Mouse (Mus musculus) liver, postnatal 0 days (tissue): ENCODE results near the gene Chrne. TPM values are rescaled to one million over a fixed set of nuclear protein-coding genes. Genes with fewer than 3 reads are reported as not detected.
A peak's percentile ranks its signal among the peaks of the same experiment; 100 is the strongest.

Source experiments
- ATAC-seq: fragments of 200-750 bp; cut with Nextera tagmentation; 2 replicates; pipeline ENCODE4 v1.8.0; 2017; ENCODE audit warnings: mild to moderate bottlenecking, moderate library complexity
- DNase-seq: peaks from one replicate; pipeline ENCODE4 v3.0.0-alpha.2; 2016
- H3K27ac ChIP-seq: fragments of 300-500 bp; sonication (generic); 2 replicates; pipeline ENCODE4 v1.5.1; 2014; ENCODE audit warnings: antibody characterized with exemption, moderate library complexity, mild to moderate bottlenecking, low read depth
- H3K27me3 ChIP-seq: fragments of 300-500 bp; sonication (generic); 2 replicates; pipeline ENCODE4 v1.6.1; 2014; ENCODE audit warnings: low read length, control low read depth, mixed read lengths; ENCODE audit not compliant: insufficient read depth
- H3K36me3 ChIP-seq: fragments of 300-500 bp; sonication (generic); replicated peaks from 2 replicates; pipeline ENCODE4 v1.6.1; 2014; ENCODE audit warnings: mild to moderate bottlenecking, control low read depth, low read length, moderate library complexity, mixed read lengths; ENCODE audit not compliant: insufficient read depth
- H3K4me1 ChIP-seq: fragments of 300-500 bp; sonication (generic); 2 replicates; pipeline ENCODE4 v1.6.1; 2014; ENCODE audit warnings: antibody characterized with exemption, mild to moderate bottlenecking, control low read depth; ENCODE audit not compliant: insufficient read depth
- H3K4me2 ChIP-seq: fragments of 300-500 bp; sonication (generic); 2 replicates; pipeline ENCODE4 v1.6.1; 2014; ENCODE audit warnings: low read depth, mild to moderate bottlenecking, low read length, moderate library complexity, mixed read lengths
- H3K4me3 ChIP-seq: fragments of 300-500 bp; sonication (generic); 2 replicates; pipeline ENCODE4 v1.5.1; 2014; ENCODE audit warnings: low read depth, low read length
- H3K9ac ChIP-seq: fragments of 300-500 bp; sonication (generic); replicated peaks from 2 replicates; pipeline ENCODE4 v1.6.1; 2014; ENCODE audit warnings: mild to moderate bottlenecking, moderate library complexity
- H3K9me3 ChIP-seq: fragments of 300-500 bp; sonication (generic); 2 replicates; pipeline ENCODE4 v1.6.1; 2016; ENCODE audit warnings: mild to moderate bottlenecking, control low read depth, low read length, mixed read lengths
- CTCF ChIP-seq: sonication (generic); IDR thresholded peaks from 2 replicates; pipeline ENCODE4 v1.5.1; 2016; ENCODE audit warnings: antibody characterized with exemption, low read depth
- EP300 ChIP-seq: IDR thresholded peaks from 2 replicates; pipeline ENCODE4 v1.6.1; 2016; ENCODE audit warnings: antibody characterized with exemption, low read depth, mild to moderate bottlenecking
- WGBS: fragments of 180-500 bp; shearing (Covaris S2); extraction: QIAGEN DNeasy Blood & Tissue Kit; methylation state at CpG from one replicate; pipeline ENCODE4 v1.1.7; 2014; ENCODE audit not compliant: insufficient replicate concordance; 5-methylcytosine and 5-hydroxymethylcytosine counted together
- polyA plus RNA-seq: library from polyadenylated mRNA; unstranded; fragments of >200 nt; fragmentation: Nextera tagmentation; extraction: Ambion mirVana; gene quantifications from 2 replicates; pipeline ENCODE4 v1.2.1, GENCODE M21; 2015

Chrne gene
- 0.19 TPM in 1 of 2 replicates, not detected in the other for polyA plus RNA-seq

DNA sequence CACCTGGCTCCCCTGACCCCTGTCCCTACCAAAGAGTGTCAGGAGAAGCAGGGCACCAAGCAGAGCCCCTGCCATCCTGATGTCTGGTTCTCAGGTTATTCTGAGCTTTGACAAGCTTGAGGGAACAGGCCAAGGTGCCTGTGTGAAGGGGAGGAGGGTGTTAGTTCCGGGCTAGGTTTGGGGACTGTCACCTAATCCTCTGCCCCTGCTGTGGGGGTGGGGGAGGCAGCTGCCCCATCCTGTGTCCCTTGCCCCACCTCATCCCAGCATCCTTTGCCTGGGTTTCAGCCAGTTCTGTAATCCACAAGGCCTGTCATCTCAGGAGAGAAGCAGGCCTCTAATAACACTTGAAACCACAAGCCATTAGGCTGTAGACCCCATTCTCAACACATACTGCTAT lies at the start of gene Chrne:
Gene Chrne (minus strand): TSS at position 116 of the 400 bp plus-strand sequence.
- Histone ChIP-seq H3K9ac (no peak within 1 kb of the TSS), H3K27ac (no peak within 1 kb of the TSS), H3K4me1 (peaks cover 14% of the 10 kb centered on the region), H3K4me3 (no peak within 1 kb of the TSS), H3K36me3 (no peaks in the 10 kb centered on the region), H3K9me3 (no peaks in the 10 kb centered on the region), H3K27me3 (no peaks in the 10 kb centered on the region), H3K4me2 (no peak within 1 kb of the TSS)
- no peak for DNase-seq
- TF ChIP-seq EP300 (no peak), CTCF (no peak)
- WGBS: 65% methylated on average over 1 of the region's 1 CpGs
- no peak for ATAC-seq

DNA sequence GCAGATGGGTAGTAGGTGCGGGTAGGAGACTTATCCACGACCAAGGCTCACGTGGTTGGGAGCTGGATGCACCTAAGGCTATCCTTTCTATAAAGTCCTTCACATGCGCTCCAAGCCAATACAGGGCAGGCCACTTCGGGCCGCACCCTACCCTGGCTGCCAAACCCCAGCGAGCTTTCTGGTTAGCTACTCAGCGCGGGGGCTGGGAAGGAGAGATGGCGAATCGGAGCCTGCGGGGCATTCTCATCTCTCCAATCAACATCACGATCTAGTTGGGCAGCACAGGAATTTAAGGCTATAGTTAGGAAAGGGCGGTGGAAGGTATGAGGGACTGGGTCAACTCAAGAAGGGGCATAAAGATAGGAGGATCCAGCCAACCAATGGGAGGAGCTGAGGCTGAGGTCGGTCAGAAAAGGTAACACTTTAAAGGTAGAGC lies 49.3 kb upstream of the Chrne start:
- no peak for TF ChIP-seq CTCF
- no peak for TF ChIP-seq EP300
- Histone ChIP-seq H3K4me1 (peaks cover 24% of the 10 kb centered on the region), H3K4me3 (peak overlapping the region; percentile 69), H3K4me2 (peak overlapping the region; percentile 98), H3K36me3 (peaks cover 28% of the 10 kb centered on the region), H3K9me3 (no peaks in the 10 kb centered on the region), H3K27me3 (no peaks in the 10 kb centered on the region), H3K9ac (peak overlapping the region; percentile 41), H3K27ac (peak overlapping the region; percentile 82)
- 1% methylated on average over 15 of the region's 15 CpGs for WGBS
- ATAC-seq: peak; percentile 57
- DNase-seq: peak; percentile 77

DNA sequence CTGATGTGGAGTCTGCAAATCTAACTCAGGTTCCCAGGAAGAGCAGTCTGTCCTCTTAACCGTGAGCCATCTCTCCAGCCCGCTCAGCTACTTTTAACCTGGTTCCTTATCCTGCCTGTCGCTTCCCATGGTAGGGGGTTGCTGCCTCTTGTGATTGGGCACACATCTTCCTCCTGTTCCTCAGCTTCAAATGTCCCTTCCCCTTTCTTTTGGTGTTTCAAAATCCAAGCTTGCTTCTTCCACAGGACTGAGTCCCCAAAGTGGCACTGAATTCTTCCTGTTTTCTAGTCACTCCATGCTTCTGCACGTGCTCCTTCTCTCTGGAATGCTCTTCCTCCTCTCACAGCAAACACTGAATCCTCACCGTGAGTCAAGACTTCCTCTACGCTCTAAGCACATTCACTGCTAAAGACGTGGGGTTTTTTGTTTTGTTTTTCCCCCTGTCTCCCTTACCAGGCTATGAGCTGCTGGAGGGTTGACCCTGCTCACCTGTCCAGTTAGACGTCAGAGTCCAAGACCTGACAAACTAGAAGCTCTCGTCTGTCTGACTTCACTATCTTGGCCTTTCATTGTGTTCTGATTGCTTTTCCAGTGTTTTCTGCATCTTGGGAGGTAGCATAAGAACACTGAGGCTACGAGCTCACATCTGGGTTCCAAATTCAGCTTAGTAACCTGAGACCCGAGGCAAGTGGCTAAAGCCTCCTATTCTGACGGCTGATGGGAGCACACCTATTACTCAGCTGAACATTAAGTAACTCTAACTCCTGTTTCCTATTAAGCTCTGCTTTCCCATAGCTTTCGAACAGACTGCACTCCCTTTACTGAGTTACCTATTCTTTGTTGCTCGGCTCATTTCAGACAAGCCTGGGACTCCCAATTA lies 48.5 kb upstream of the Chrne start:
- Histone ChIP-seq H3K36me3 (peaks cover 36% of the 10 kb centered on the region), H3K4me1 (peaks cover 24% of the 10 kb centered on the region), H3K9ac (peak overlapping the region; percentile 41), H3K27me3 (no peaks in the 10 kb centered on the region), H3K27ac (peak overlapping the region; percentile 82), H3K4me2 (peak overlapping the region; percentile 98), H3K4me3 (peak overlapping the region; percentile 69), H3K9me3 (no peaks in the 10 kb centered on the region)
- DNase-seq (no peak), ATAC-seq (no peak)
- TF ChIP-seq EP300 (no peak), CTCF (no peak)
- 57% methylated on average over 14 of the region's 14 CpGs for WGBS

DNA sequence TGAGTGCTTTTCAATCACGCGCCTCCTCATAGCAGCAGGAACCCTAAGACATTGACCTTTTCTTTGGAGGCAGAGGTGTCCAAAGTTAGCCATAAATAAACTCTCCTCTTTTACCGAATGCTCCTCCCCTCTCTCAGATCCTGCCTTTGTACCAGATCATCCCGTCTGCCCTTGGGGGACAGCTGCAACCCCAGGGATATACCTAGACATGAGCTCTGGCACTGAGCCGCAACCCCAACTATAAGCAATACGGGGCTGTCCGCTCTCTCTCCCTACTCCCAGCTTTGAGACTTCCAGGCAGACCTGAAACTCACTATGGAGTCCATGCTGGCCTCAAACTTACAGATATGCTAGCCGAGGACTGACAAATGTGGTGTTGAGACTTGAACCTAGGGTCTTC lies 47.7 kb upstream of the Chrne start:
- no peak for DNase-seq
- WGBS: 89% methylated on average over 8 of the region's 8 CpGs
- no peak for ATAC-seq
- Histone ChIP-seq H3K4me3 (no peak overlapping the region), H3K27ac (no peak overlapping the region), H3K9ac (no peak overlapping the region), H3K4me2 (no peak overlapping the region), H3K27me3 (no peaks in the 10 kb centered on the region), H3K9me3 (no peaks in the 10 kb centered on the region), H3K4me1 (peaks cover 24% of the 10 kb centered on the region), H3K36me3 (peaks cover 43% of the 10 kb centered on the region)
- no peak for TF ChIP-seq CTCF
- TF ChIP-seq EP300: no peak

DNA sequence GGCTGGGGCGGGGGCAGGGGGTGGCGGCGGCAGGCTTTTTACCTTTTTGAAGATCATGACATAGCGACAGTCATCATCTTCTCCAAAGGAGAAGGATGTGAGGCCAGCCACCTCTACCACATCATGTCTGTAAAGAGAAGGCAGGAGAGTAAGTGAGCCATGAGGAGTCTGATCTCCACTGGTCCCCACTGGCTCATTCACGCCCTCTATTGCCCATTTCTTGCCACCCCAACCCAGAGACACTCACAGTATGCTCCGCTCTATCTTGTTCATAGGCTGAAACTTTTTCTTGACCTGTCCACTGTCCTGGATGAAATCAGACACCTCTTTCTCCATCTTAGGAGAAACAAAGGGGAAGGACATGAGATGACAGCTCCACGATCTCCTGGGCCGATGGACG lies 45.7 kb upstream of the Chrne start:
- Histone ChIP-seq H3K27me3 (no peaks in the 10 kb centered on the region), H3K27ac (no peak overlapping the region), H3K4me3 (no peak overlapping the region), H3K36me3 (peaks cover 43% of the 10 kb centered on the region), H3K9me3 (no peaks in the 10 kb centered on the region), H3K4me1 (peaks cover 16% of the 10 kb centered on the region), H3K9ac (no peak overlapping the region), H3K4me2 (no peak overlapping the region)
- ATAC-seq (no peak), DNase-seq (no peak)
- WGBS: 94% methylated on average over 9 of the region's 9 CpGs
- TF ChIP-seq EP300 (no peak), CTCF (peak; percentile 39)

DNA sequence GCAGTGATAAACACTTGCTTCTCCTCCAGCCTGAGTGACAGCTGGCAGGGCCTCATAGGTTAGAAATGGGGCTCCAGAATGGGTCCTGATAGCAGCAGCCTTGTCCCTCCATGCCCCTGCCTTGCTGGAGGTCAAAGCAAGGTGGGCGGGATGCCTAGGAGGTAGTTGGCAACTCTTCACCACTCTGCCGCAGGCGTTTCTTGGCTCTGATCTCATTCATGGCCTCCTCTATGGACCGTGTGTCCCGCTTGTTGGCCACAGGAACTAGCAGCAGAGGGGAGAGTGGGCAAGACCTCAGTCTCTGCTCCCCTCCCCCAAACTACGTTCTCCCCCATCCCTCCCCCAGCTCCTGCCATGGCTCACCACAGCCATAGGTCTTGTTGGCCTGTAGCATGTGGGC lies 44.9 kb upstream of the Chrne start:
- peaks cover 15% of the 10 kb centered on the region for H3K4me1 ChIP-seq
- WGBS: 77% methylated on average over 6 of the region's 6 CpGs
- H3K36me3 ChIP-seq: peaks cover 43% of the 10 kb centered on the region
- no peak overlapping the region for H3K9ac ChIP-seq
- no peak overlapping the region for H3K27ac ChIP-seq
- TF ChIP-seq EP300: no peak
- no peak for TF ChIP-seq CTCF
- H3K4me2 ChIP-seq: no peak overlapping the region
- no peaks in the 10 kb centered on the region for H3K27me3 ChIP-seq
- DNase-seq: no peak
- no peak overlapping the region for H3K4me3 ChIP-seq
- ATAC-seq: no peak
- H3K9me3 ChIP-seq: no peaks in the 10 kb centered on the region
